Mouse (Mus musculus): Measurements from ENCODE around the gene Filip1. TPM values are rescaled to one million over a fixed set of nuclear protein-coding genes. Genes with fewer than 3 reads are reported as not detected.

Gene Filip1
- polyA plus RNA-seq, 1 experiment, result 1.1 TPM

GRCm38 (mm10) chr9:79865998-79866397, 146.7 kb downstream of the Filip1 start:
- H3K27me3 ChIP-seq (ENCODE audit: control insufficient read depth, insufficient read depth, low read length), result no peaks in the 10 kb centered on the region
- TF ChIP-seq CTCF (IDR thresholded peaks at IDR 0.05; ENCODE audit: extremely low read depth, insufficient read depth, insufficient read length, insufficient replicate concordance), result no peak
- TF ChIP-seq POLR2A (IDR thresholded peaks at IDR 0.05; ENCODE audit: low read depth, low read length), result no peak
- 66% methylated on average over 7 of the region's 7 CpGs for WGBS
- no peak for DNase-seq (ENCODE audit: low read depth in 1 of 2, low spot score in 2 of 2)
- H3K36me3 ChIP-seq (ENCODE audit: control insufficient read depth, insufficient read depth, low read length), result no peaks in the 10 kb centered on the region
- no peak overlapping the region for H3K4me3 ChIP-seq (ENCODE audit: extremely low read depth, insufficient read depth, insufficient read length)
- no peak overlapping the region for H3K27ac ChIP-seq (ENCODE audit: insufficient read depth, low read length)
- H3K4me1 ChIP-seq (ENCODE audit: control insufficient read depth, insufficient read depth, insufficient read length), result no peaks in the 10 kb centered on the region

- 66% methylated on average over 6 of the region's 6 CpGs for WGBS
- Histone ChIP-seq H3K27me3 (ENCODE audit: control insufficient read depth, insufficient read depth, low read length) (no peaks in the 10 kb centered on the region), H3K4me1 (ENCODE audit: control insufficient read depth, insufficient read depth, insufficient read length) (no peaks in the 10 kb centered on the region), H3K4me3 (ENCODE audit: extremely low read depth, insufficient read depth, insufficient read length) (no peak overlapping the region), H3K27ac (ENCODE audit: insufficient read depth, low read length) (no peak overlapping the region), H3K36me3 (ENCODE audit: control insufficient read depth, insufficient read depth, low read length) (no peaks in the 10 kb centered on the region)
- no peak for TF ChIP-seq CTCF (IDR thresholded peaks at IDR 0.05; ENCODE audit: extremely low read depth, insufficient read depth, insufficient read length, insufficient replicate concordance)
- no peak for TF ChIP-seq POLR2A (IDR thresholded peaks at IDR 0.05; ENCODE audit: low read depth, low read length)
- DNase-seq (ENCODE audit: low read depth in 1 of 2, low spot score in 2 of 2), result no peak
Observed at GRCm38 (mm10) chr9:79862544-79862943, 150.1 kb downstream of the Filip1 start.

GRCm38 (mm10) chr9:79847099-79847498, 165.6 kb downstream of the Filip1 start:
- Histone ChIP-seq H3K27me3 (ENCODE audit: control insufficient read depth, insufficient read depth, low read length) (no peaks in the 10 kb centered on the region), H3K36me3 (ENCODE audit: control insufficient read depth, insufficient read depth, low read length) (no peaks in the 10 kb centered on the region), H3K4me3 (ENCODE audit: extremely low read depth, insufficient read depth, insufficient read length) (no peak overlapping the region), H3K27ac (ENCODE audit: insufficient read depth, low read length) (no peak overlapping the region), H3K4me1 (ENCODE audit: control insufficient read depth, insufficient read depth, insufficient read length) (no peaks in the 10 kb centered on the region)
- no peak for DNase-seq (ENCODE audit: low read depth in 1 of 2, low spot score in 2 of 2)
- TF ChIP-seq POLR2A (IDR thresholded peaks at IDR 0.05; ENCODE audit: low read depth, low read length) (no peak), CTCF (IDR thresholded peaks at IDR 0.05; ENCODE audit: extremely low read depth, insufficient read depth, insufficient read length, insufficient replicate concordance) (no peak)

GRCm38 (mm10) chr9:79842615-79843014, 170.0 kb downstream of the Filip1 start:
- no peak overlapping the region for H3K27ac ChIP-seq (ENCODE audit: insufficient read depth, low read length)
- TF ChIP-seq POLR2A (IDR thresholded peaks at IDR 0.05; ENCODE audit: low read depth, low read length) (no peak), CTCF (IDR thresholded peaks at IDR 0.05; ENCODE audit: extremely low read depth, insufficient read depth, insufficient read length, insufficient replicate concordance) (no peak)
- no peak overlapping the region for H3K4me3 ChIP-seq (ENCODE audit: extremely low read depth, insufficient read depth, insufficient read length)
- no peaks in the 10 kb centered on the region for H3K27me3 ChIP-seq (ENCODE audit: control insufficient read depth, insufficient read depth, low read length)
- DNase-seq (ENCODE audit: low read depth in 1 of 2, low spot score in 2 of 2), result no peak
- H3K36me3 ChIP-seq (ENCODE audit: control insufficient read depth, insufficient read depth, low read length), result no peaks in the 10 kb centered on the region
- WGBS, result 88% methylated on average over 6 of the region's 6 CpGs
- no peaks in the 10 kb centered on the region for H3K4me1 ChIP-seq (ENCODE audit: control insufficient read depth, insufficient read depth, insufficient read length)

GRCm38 (mm10) chr9:79842028-79842427, 170.6 kb downstream of the Filip1 start:
- H3K27me3 ChIP-seq (ENCODE audit: control insufficient read depth, insufficient read depth, low read length), result no peaks in the 10 kb centered on the region
- no peak for DNase-seq (ENCODE audit: low read depth in 1 of 2, low spot score in 2 of 2)
- no peaks in the 10 kb centered on the region for H3K4me1 ChIP-seq (ENCODE audit: control insufficient read depth, insufficient read depth, insufficient read length)
- no peak overlapping the region for H3K27ac ChIP-seq (ENCODE audit: insufficient read depth, low read length)
- no peak overlapping the region for H3K4me3 ChIP-seq (ENCODE audit: extremely low read depth, insufficient read depth, insufficient read length)
- no peaks in the 10 kb centered on the region for H3K36me3 ChIP-seq (ENCODE audit: control insufficient read depth, insufficient read depth, low read length)
- no peak for TF ChIP-seq POLR2A (IDR thresholded peaks at IDR 0.05; ENCODE audit: low read depth, low read length)
- TF ChIP-seq CTCF (IDR thresholded peaks at IDR 0.05; ENCODE audit: extremely low read depth, insufficient read depth, insufficient read length, insufficient replicate concordance), result no peak

- no peaks in the 10 kb centered on the region for H3K27me3 ChIP-seq (ENCODE audit: control insufficient read depth, insufficient read depth, low read length)
- no peaks in the 10 kb centered on the region for H3K36me3 ChIP-seq (ENCODE audit: control insufficient read depth, insufficient read depth, low read length)
- H3K4me3 ChIP-seq (ENCODE audit: extremely low read depth, insufficient read depth, insufficient read length), result no peak overlapping the region
- H3K4me1 ChIP-seq (ENCODE audit: control insufficient read depth, insufficient read depth, insufficient read length), result no peaks in the 10 kb centered on the region
- TF ChIP-seq CTCF (IDR thresholded peaks at IDR 0.05; ENCODE audit: extremely low read depth, insufficient read depth, insufficient read length, insufficient replicate concordance), result no peak
- no peak for TF ChIP-seq POLR2A (IDR thresholded peaks at IDR 0.05; ENCODE audit: low read depth, low read length)
- no peak overlapping the region for H3K27ac ChIP-seq (ENCODE audit: insufficient read depth, low read length)
- 96% methylated on average over 1 of the region's 1 CpGs for WGBS
- no peak for DNase-seq (ENCODE audit: low read depth in 1 of 2, low spot score in 2 of 2)
Observed at GRCm38 (mm10) chr9:79831294-79831693, 181.4 kb downstream of the Filip1 start.

GRCm38 (mm10) chr9:79830874-79831273, 181.8 kb downstream of the Filip1 start:
- H3K4me1 ChIP-seq (ENCODE audit: control insufficient read depth, insufficient read depth, insufficient read length), result no peaks in the 10 kb centered on the region
- no peak overlapping the region for H3K27ac ChIP-seq (ENCODE audit: insufficient read depth, low read length)
- 65% methylated on average over 4 of the region's 4 CpGs for WGBS
- no peak for DNase-seq (ENCODE audit: low read depth in 1 of 2, low spot score in 2 of 2)
- no peak for TF ChIP-seq CTCF (IDR thresholded peaks at IDR 0.05; ENCODE audit: extremely low read depth, insufficient read depth, insufficient read length, insufficient replicate concordance)
- TF ChIP-seq POLR2A (IDR thresholded peaks at IDR 0.05; ENCODE audit: low read depth, low read length), result no peak
- H3K27me3 ChIP-seq (ENCODE audit: control insufficient read depth, insufficient read depth, low read length), result no peaks in the 10 kb centered on the region
- H3K4me3 ChIP-seq (ENCODE audit: extremely low read depth, insufficient read depth, insufficient read length), result no peak overlapping the region
- no peaks in the 10 kb centered on the region for H3K36me3 ChIP-seq (ENCODE audit: control insufficient read depth, insufficient read depth, low read length)

Measured in spleen, adult 2 months (tissue).